Mouse (Mus musculus) naive thymus-derived CD4-positive, alpha-beta T cell, adult 2 months (primary cell): ENCODE measurements at regions not wholly inside any gene's neighbourhood (a gene's known extent, or its start where the extent isn't known, plus 50 kb on each side); places are given as distances from the start of the nearest gene placed in this dataset.
A peak's percentile ranks its signal among the peaks of the same experiment; 100 is the strongest.

Experiments used
- DNase-seq: peaks from one replicate; pipeline ENCODE4 v3.0.0-alpha.2; 2011; ENCODE audit warnings: low read depth

DNA sequence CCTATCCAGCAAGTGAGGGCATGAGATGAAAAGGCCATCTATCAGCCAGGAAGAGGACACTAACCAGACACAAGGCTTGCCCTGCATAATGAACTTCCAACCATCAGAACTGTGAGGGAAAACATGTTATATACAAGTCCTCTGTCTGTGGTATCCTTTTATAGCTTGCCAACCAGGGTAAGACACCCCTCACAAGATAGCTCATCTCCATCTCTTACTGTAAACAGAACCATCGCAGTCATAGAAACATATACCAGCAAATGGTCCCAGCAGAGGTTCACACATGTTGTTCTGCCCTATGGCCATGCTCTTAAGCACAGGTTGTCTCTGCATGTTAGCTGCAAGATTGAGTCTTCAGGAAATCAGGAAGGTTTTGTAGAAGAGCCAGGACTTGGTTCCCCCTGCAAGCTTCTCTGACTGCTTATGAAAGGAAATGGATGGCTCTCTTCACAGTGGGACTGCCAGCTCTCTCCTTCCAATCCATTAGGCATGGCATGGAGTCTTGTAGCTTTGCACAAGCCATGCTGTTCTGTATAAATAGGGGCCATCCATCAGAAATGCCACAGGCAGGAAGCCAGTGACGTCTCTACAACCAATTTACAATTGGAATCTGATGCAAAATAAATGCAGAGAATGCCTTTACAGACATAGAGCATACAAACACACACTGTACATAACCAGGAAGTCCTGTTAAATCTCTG is 1514.0 kb upstream of the Lrrc6 start:
- DNase-seq = no peak

- DNase-seq = no peak
These were observed 1510.5 kb upstream of the Lrrc6 start for GRCm38 (mm10) chr15:68011162-68011561.

DNA sequence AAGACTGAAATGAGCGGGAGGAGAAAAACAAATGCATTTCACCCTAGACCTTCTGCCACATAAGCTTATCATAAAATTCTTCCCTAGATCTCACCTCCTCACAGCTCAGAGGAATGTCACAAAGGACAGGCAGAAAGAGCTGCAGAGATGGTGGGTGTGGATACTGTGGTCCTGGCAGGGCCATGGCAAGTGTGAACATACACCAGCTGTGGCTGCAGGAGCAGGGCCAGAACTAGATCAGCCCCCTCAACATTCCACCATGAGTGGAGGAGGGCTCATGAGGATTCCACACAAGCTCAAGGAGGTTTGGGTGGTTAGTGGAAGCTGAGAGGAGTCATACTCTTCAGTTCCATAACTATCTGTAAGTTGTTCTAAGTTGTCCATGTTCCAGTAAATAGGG is 1509.5 kb upstream of the Lrrc6 start:
- DNase-seq = no peak

GRCm38 (mm10) chr15:68004798-68005197 is 1504.1 kb upstream of the Lrrc6 start:
- no peak for DNase-seq

DNA sequence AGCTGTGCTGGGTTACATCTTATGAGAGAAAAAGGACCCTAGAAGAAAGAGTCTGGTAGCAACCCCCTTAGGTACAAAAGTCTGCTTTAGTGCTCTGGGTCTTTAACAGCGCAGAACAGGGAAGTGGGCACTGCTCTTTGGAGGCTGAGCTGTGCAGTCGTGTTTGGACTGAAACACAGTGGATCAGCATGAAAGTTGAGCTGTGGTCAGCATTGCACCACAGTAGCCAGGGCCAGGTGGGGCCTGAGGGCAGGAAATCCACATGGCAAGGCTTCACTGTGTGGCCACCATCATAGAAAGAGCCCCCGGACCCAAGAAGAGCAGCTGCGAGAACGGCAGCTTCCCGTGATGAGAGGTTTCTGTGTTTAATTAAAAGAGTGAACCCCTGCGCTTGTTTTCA is 1495.8 kb upstream of the Lrrc6 start:
- no peak for DNase-seq

- no peak for DNase-seq
These were observed 1488.9 kb upstream of the Lrrc6 start for GRCm38 (mm10) chr15:67989428-67990272.

DNA sequence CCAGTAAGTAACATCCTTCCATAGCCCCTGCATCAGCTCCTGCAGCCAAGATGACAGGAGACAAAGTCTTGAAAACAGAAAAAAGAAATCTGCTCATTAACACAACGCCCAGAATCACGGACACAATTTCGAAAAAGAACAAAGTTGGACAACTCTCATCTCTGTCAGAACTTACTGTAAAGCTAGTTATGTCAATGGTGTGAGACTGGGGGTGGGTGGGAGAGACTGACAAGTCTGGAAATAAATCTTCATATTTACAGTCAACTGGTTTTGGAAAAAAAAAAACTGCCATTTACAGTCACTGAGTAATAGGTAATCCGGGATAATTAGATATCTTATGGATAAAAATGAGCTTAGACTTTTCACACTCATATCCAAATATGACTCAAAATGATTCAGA is 1487.2 kb upstream of the Lrrc6 start:
- no peak for DNase-seq

- peak; percentile 20 for DNase-seq
These were observed 1482.5 kb upstream of the Lrrc6 start for GRCm38 (mm10) chr15:67983253-67983652.

DNA sequence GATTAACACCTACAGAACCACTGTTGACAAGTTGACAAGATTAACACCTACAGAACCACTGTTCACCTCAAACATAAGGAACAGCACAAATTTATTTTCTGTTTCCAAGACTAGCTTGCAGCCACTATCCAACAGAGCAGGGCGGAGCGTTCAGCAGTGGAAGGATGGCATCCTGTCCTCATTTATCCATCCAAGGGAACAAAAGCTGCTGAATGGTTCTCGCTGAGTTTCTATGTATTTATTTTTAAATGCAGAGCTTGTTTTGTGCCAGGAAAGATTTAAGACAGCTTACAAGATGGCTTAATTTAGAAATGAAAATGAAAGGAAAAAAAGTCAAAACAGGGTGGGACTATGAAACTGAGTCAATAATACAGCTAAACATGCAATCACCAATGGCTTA is 1481.2 kb upstream of the Lrrc6 start:
- DNase-seq = no peak

GRCm38 (mm10) chr15:67979451-67979850 is 1478.7 kb upstream of the Lrrc6 start:
- no peak for DNase-seq

DNA sequence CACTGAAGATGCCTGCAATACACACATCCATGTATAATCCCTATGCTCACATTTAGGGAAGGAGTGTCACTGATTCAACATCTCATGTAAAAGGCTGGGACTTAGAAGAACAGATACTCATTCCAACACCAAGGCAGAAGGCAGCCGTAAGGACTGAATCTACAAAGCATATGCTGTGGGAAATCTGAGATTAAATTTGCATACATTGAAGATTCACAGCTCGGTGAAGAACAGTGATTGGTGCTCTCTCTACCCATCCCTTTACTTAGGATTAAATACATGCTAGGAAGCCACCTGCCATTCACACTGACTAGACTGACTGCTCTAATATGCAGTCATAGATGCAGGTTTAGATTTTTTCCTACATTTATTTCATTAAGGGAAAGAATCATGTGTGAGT is 1476.5 kb upstream of the Lrrc6 start:
- no peak for DNase-seq

DNA sequence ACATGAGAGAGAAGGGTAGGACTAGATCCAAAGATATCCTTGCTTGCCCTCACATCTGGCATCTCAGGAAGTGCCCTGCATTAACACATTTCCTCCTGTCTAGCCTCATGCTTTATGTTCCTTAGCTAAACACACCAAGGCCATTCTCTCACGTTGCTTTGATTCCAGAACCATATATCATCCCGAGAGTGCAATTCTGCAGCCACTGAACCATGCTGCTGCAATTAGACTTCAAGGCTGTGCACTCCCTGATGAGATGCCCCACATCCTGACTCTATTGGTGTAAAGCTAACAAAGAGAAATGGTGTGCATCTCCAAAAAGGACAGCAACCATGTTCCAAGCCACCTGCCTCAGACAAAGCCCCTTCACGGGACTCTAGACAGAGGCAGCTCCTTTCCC is 1471.3 kb upstream of the Lrrc6 start:
- DNase-seq = no peak

GRCm38 (mm10) chr15:67954216-67954615 is 1453.5 kb upstream of the Lrrc6 start:
- no peak for DNase-seq

DNA sequence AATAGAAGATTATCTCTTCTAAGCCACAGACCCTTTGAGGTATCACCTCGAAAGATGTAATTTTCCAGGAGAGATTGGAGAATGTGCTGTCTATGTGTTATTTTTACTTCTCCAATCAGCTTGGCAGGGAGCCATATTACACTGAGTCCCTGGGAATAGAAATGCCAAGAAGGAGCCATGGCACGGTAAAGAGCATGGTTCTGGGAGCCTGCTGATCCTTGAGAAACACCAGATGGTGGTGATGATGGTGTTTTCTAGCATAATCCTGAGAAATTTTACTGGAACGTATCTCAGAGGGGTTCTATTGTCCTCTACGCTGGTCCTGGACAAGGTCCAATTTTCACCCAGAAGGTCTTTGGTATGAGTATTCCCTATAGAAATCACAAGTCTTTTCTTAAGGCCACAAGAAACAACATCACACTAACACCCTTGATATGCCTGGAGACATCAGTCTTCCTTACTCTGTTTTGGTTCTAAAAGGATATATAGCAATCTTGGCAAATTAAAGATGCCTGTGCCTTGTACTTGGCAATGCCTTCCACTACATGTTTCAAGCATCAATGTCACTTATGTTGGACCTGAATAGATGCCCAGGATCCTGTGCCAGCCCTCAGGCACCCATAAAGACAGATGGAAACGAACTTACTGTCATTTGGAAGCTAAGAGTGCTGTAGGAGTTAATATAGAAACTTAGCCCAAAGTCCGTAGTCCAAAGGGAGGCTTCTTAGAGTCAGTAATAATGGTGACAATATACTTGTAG is 1449.8 kb upstream of the Lrrc6 start:
- no peak for DNase-seq

DNA sequence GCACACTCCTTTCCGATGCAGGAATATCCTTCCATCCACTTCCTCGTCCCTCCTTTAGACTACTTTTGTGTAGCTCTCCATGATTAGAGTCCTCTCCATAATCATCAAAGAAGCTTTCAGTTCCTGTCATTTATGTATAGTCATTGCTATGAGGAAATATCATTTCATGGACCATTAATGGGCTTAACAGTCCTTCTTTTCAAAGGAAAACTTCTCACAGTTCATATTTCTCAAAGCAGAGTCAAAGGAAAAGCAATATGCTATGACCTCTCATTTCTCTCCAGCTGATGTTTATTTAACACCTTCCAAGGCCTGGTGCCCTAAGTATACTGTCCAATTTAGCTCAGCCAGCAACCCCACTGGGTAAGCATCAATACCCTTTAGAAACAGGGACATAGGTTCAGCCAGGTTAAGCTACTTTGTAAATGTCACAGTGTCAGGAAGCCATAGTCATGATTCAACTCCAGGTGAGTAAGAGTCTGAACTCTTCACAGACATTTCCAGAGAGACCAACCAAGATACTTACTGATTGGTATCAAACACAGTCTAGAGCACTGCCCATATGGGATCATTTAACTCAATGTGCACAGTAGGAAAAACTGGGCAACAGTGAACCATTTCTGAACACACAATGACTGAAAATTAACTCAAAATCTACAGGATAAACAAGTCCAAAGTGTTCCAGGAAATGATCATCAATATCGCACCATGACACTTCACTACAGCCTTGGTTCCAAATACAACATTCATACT is 1443.8 kb upstream of the Lrrc6 start:
- no peak for DNase-seq

DNA sequence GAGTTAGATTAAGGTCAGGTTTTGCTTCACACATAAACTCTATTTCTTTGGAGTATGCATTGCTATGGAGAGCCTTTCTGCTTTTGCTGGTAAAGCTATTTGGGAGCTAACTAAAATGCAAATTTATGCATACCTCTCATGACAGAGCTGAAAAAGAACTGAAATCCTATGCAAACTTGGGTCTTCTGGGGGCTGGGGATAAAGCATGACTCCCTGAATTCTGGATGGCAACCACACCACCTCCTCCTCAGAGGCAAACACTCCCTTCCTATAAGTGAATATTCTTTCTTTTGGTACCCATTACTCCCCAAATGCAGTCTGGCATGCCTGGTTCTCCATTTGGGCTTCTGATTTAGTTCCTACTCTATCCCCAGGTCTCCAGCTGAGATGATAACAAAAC is 1442.3 kb upstream of the Lrrc6 start:
- DNase-seq = no peak

GRCm38 (mm10) chr15:67940510-67940909 is 1439.8 kb upstream of the Lrrc6 start:
- no peak for DNase-seq

DNA sequence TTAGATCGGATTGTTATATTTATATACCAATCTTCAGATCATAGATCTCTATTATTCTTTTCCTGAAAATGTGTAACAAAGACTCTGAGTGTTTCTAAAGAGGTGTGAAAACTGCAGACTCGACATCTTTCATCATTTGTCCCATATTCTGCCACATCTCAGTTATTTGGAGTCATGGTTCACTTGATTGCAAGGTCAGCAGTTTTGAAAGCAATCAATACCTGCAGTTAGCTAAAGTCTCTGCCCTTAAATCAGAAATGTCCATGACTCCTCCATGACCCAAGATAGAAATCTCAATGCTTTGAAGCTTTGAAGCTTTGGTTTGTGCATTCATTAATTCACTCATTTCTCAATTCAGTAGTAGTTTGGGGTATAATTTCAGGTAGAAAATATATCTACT is 1424.2 kb upstream of the Lrrc6 start:
- no peak for DNase-seq

DNA sequence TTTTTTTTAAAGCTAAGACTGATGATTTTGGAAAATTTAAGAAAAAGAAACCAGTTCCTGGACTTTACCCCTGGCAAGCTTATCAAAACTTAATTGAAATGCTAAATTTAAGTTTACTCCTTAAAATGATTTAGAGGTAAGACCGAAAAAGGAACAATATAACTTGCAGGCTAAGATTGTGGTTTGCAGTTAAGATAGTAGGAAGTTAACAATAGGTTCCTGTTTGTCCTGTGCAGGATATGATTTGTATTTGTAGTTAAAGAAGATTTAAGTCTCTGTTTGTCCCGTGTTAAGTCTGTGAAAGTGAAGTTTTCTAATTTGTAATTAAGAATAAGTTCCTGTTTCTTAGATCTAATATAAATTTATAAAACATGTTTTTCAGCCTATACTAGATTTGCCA is 1406.3 kb upstream of the Lrrc6 start:
- no peak for DNase-seq

DNA sequence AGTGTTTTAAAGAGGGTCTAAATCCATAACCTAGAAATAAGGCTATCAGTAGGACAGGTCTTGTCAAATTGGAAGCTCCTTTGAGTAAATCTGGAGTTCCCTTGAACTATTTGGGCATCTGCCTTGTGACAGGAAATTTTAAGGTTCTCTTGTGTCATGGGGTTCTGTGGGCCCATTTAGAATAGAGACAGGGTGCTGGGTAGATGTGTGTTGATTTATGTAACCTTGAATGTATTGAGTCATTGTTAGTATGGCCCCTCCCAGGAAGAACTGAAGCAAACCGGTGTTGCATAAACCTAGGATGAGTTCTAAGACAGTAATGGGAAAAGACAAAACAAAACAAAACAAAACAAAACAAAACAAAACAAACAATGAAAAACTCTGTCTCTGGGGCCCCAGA is 1404.6 kb upstream of the Lrrc6 start:
- no peak for DNase-seq

DNA sequence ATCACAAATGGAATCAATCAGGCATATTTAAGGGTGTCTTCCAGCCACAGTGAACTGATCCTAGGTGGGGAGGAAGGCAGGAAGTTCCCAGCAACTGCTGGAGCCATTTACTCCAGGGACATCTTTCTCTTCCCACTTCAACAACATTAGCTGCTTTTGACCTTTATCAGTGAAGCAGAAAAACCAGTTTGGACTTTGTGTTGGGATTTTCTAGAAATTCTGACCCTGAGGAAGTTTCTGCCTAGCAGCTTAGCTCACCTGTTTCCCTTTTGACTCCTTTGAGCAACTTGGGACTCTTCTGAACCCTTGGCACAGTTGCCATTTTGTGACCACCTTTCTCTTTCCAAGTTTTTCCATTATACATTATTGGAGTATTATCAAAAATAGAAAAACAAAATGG is 1403.9 kb upstream of the Lrrc6 start:
- no peak for DNase-seq

GRCm38 (mm10) chr15:67902982-67903381 is 1402.3 kb upstream of the Lrrc6 start:
- DNase-seq = no peak
